Mouse (Mus musculus) lung, postnatal 0 days (tissue): Measurements from ENCODE around the gene Polr3h.

ENCODE experiments used
- CTCF ChIP-seq: IDR thresholded peaks from 2 replicates; pipeline ENCODE4 v1.5.1; 2016; ENCODE audit warnings: antibody characterized with exemption, mild to moderate bottlenecking
- EP300 ChIP-seq: IDR thresholded peaks from 2 replicates; pipeline ENCODE4 v1.6.1; 2016; ENCODE audit warnings: antibody characterized with exemption, mild to moderate bottlenecking, control low read depth

GRCm38 (mm10) chr15:81951159-81951558 is 25.1 kb upstream of the Polr3h start:
- TF ChIP-seq EP300: no peak
- no peak for TF ChIP-seq CTCF
